In genomic region chr5:129006031-129006788, GRCm38 (mm10) we compare ENCODE assay signal across 8 mouse cellular contexts. TPM values are rescaled to one million over a fixed set of nuclear protein-coding genes. Genes with fewer than 3 reads are reported as not detected.
DNase-seq lines count a peak whose midpoint lies in the region; ATAC-seq and TF ChIP-seq lines count a peak whose summit lies in the region.

No protein-coding gene starts in this region.

- H3K4me3 ChIP-seq in layer of hippocampus, adult 2 months, result peak overlapping the region; percentile 81; the same call in 1 of the 2 replicates
- 0 out of 2 replicates have a peak overlapping the region, but pooled peaks have one; percentile 2 for H3K4me3 ChIP-seq in kidney, embryonic 15.5 days (replicated peaks)
- H3K4me3 ChIP-seq in midbrain, embryonic 16.5 days (ENCODE audit: low read depth, low read length), result no peak overlapping the region

- H3K4me1 ChIP-seq in kidney, embryonic 15.5 days, result peaks cover 48% of the 10 kb centered on the region
- peaks cover 11% of the 10 kb centered on the region for H3K4me1 ChIP-seq in midbrain, embryonic 16.5 days (ENCODE audit: control insufficient read depth, insufficient read depth, low read length)

- H3K4me2 ChIP-seq in kidney, embryonic 15.5 days, result peak overlapping the region; percentile 75
- H3K4me2 ChIP-seq in midbrain, embryonic 16.5 days (ENCODE audit: low read length), result peak overlapping the region; percentile 62; the same call in 1 of the 2 replicates

- H3K9ac ChIP-seq in kidney, embryonic 15.5 days, result no peak overlapping the region
- H3K9ac ChIP-seq in midbrain, embryonic 16.5 days (ENCODE audit: low read depth, low read length), result no peak overlapping the region

- 61% methylated on average over 18 of the region's 18 CpGs for WGBS in kidney, embryonic 15.5 days
- WGBS in midbrain, embryonic 16.5 days, result 80% methylated on average over 18 of the region's 18 CpGs

- DNase-seq in layer of hippocampus, adult 2 months (ENCODE audit: low spot score in 2 of 2), result no peak
- DNase-seq in layer of hippocampus, adult 9-11 months, result no peak
- peak; percentile 30 to 40 for DNase-seq in heart, adult 18-20 months
- DNase-seq in layer of hippocampus, postnatal 14 days (ENCODE audit: low spot score in 2 of 2), result no peak
- DNase-seq in thymus, adult 18-20 months, result no peak
- DNase-seq in cerebellum, postnatal 4 days (ENCODE audit: low spot score in 2 of 2), result no peak

- no peaks in the 10 kb centered on the region for H3K9me3 ChIP-seq in kidney, embryonic 15.5 days (replicated peaks)
- H3K9me3 ChIP-seq in midbrain, embryonic 16.5 days (replicated peaks; ENCODE audit: control insufficient read depth, low read length, poor library complexity, severe bottlenecking), result no peaks in the 10 kb centered on the region

- H3K27ac ChIP-seq in layer of hippocampus, adult 2 months, result peak overlapping the region; percentile 56; the same call in 1 of the 2 replicates
- peak overlapping the region; percentile 61 for H3K27ac ChIP-seq in kidney, embryonic 15.5 days
- no peak overlapping the region for H3K27ac ChIP-seq in midbrain, embryonic 16.5 days (ENCODE audit: low read length)

- H3K27me3 ChIP-seq in kidney, embryonic 15.5 days, result no peaks in the 10 kb centered on the region
- H3K27me3 ChIP-seq in midbrain, embryonic 16.5 days (ENCODE audit: control insufficient read depth, insufficient read depth, low read depth, low read length), result no peaks in the 10 kb centered on the region

- H3K36me3 ChIP-seq in kidney, embryonic 15.5 days, result no peaks in the 10 kb centered on the region
- no peaks in the 10 kb centered on the region for H3K36me3 ChIP-seq in midbrain, embryonic 16.5 days (ENCODE audit: control insufficient read depth, insufficient read depth, low read length)

- ATAC-seq in kidney, embryonic 15.5 days (replicated peaks; ENCODE audit: low FRiP score), result no peak
- no peak for ATAC-seq in midbrain, embryonic 16.5 days

- no peak; the same call in 1 of the 2 replicates for TF ChIP-seq CTCF in layer of hippocampus, adult 2 months (conservative IDR thresholded peaks at IDR 0.05)

RNA-seq across cellular contexts. Expression of gene Stx2, which starts 2.2 kb away (rescaled TPM):
- total RNA-seq in layer of hippocampus, adult 2 months (2021), result 10 to 100 TPM; 30.9 to 31.8 TPM
- 10 to 100 TPM; 10.5 to 13.4 TPM for total RNA-seq in heart, adult 18-20 months (2021)
- polyA plus RNA-seq in kidney, embryonic 15.5 days (2015; fragmentation: Nextera tagmentation; extraction: Ambion mirVana), result 35.0 and 36.6 TPM in 2 replicates
- polyA plus RNA-seq in midbrain, embryonic 16.5 days (2015; fragmentation: Nextera tagmentation; extraction: Ambion mirVana), result 14.8 TPM in 2 replicates
- 10 to 100 TPM; 31.0 to 33.1 TPM for total RNA-seq in layer of hippocampus, postnatal 14 days (2021)

RNA-seq across cellular contexts. Expression of gene Ran, which starts 13.7 kb away (rescaled TPM):
- total RNA-seq in layer of hippocampus, adult 2 months (2021), result 100 to 1,000 TPM; 160 to 167 TPM
- total RNA-seq in heart, adult 18-20 months (2021), result 100 to 1,000 TPM in 1 of 2 experiments, 10 to 100 TPM in 1; 99.7 to 125 TPM
- polyA plus RNA-seq in kidney, embryonic 15.5 days (2015; fragmentation: Nextera tagmentation; extraction: Ambion mirVana), result 657 and 728 TPM in 2 replicates
- polyA plus RNA-seq in midbrain, embryonic 16.5 days (2015; fragmentation: Nextera tagmentation; extraction: Ambion mirVana), result 329 and 357 TPM in 2 replicates
- total RNA-seq in layer of hippocampus, postnatal 14 days (2021), result 100 to 1,000 TPM; 153 to 155 TPM

RNA-seq across cellular contexts. Expression of gene Rimbp2, which starts 52.9 kb away (rescaled TPM):
- total RNA-seq in layer of hippocampus, adult 2 months (2021), result 100 to 1,000 TPM; 126 to 139 TPM
- not detected for total RNA-seq in heart, adult 18-20 months (2021)
- polyA plus RNA-seq in kidney, embryonic 15.5 days (2015; fragmentation: Nextera tagmentation; extraction: Ambion mirVana), result 0.05 and 0.36 TPM in 2 replicates
- 6.2 and 6.8 TPM in 2 replicates for polyA plus RNA-seq in midbrain, embryonic 16.5 days (2015; fragmentation: Nextera tagmentation; extraction: Ambion mirVana)
- total RNA-seq in layer of hippocampus, postnatal 14 days (2021), result 100 to 1,000 TPM; 121 to 132 TPM

Comparison
In these comparisons a context has a peak if more than half of its experiments do, and no peak if none do; other contexts are left out.
1. DNase-seq: peak in heart, adult 18-20 months (2 of 2); none in layer of hippocampus, adult 2 months (0 of 2), layer of hippocampus, adult 9-11 months (single experiment), layer of hippocampus, postnatal 14 days (0 of 2), thymus, adult 18-20 months (0 of 2) and cerebellum, postnatal 4 days (0 of 2).
2. RNA of gene Rimbp2, which starts 52.9 kb away (total RNA-seq): 126 to 139 TPM in layer of hippocampus, adult 2 months and 121 to 132 TPM in layer of hippocampus, postnatal 14 days; not detected in heart, adult 18-20 months; every median in the first group is over 100 times any median in the second.